Mouse (Mus musculus): ENCODE data around the gene Gm20388.

GRCm38 (mm10) chr8:120382436-120383203 is 472.0 kb downstream of the Gm20388 start:
- TF ChIP-seq POLR2A (IDR thresholded peaks at IDR 0.05; ENCODE audit: insufficient read depth, low read depth, low read length) (no peak), CTCF (IDR thresholded peaks at IDR 0.05; ENCODE audit: insufficient read depth, low read depth, low read length) (no peak)

Measured in olfactory bulb, adult 2 months (tissue).